8 mouse cellular contexts compared by ENCODE assay signal in the genomic region with DNA sequence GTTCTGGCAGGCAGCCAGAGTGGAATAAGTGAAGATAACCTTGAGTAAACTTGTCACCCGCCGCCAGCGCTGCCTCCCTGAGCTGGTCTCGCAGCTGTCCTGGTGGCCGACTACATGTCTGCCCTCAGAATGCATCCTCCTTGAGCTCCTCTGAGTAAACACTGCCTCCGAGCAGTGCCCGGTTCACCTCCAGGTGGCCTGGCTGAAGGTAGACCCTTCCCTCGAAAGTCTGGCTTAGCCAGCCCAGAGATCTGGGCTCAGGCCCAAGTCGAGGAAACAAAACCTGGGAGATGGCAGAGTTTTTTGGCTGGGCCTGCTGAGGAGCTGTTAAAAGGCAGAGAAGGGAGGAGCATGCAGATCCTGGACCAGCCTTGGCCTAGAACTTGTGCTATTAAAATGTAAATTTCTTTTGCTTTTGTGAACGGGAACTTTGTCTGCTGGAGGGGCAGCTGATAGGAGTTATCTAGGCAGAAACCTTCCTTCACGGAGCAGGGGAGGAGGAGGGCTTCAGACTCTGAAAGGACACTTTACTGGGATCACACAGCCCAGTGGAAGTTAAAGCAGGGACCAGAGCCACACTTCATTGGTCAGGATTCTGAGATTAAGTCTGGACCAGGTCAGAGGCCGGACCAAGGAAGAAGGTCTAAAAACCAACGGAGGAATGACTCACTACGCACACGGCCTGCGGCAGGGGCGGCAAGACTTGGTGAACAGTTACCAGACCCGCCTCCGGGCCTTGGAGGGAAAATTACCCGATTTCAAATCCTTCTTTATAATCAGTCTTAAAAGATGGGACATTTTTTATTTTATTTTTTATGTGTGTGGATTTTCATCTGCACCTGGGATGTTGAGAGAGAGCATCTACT. TPM values are rescaled to one million over a fixed set of nuclear protein-coding genes. Genes with fewer than 3 reads are reported as not detected.
A peak's percentile ranks its signal among the peaks of the same experiment; 100 is the strongest.
DNase-seq lines count a peak whose midpoint lies in the region; ATAC-seq and TF ChIP-seq lines count a peak whose summit lies in the region.

No protein-coding gene starts in this region.

- peak overlapping the region; percentile 93 for H3K9ac ChIP-seq in limb, embryonic 14.5 days (ENCODE audit: low read depth, low read length, severe bottlenecking)
- no peak overlapping the region for H3K9ac ChIP-seq in midbrain, postnatal 0 days (replicated peaks; ENCODE audit: low read length, poor library complexity, severe bottlenecking)
- H3K9ac ChIP-seq in stomach, postnatal 0 days (ENCODE audit: low read length): peak overlapping the region; percentile 86

- under 1% methylated on average over 20 of the region's 20 CpGs for WGBS in limb, embryonic 14.5 days
- 13% methylated on average over 20 of the region's 20 CpGs for WGBS in midbrain, postnatal 0 days
- 11% methylated on average over 20 of the region's 20 CpGs for WGBS in stomach, postnatal 0 days

- TF ChIP-seq POLR2A in limb, embryonic 14.5 days (IDR thresholded peaks at IDR 0.05; ENCODE audit: borderline replicate concordance, extremely low read depth, insufficient read depth, insufficient read length): no peak

- intact Hi-C loops in heart, postnatal 25 days (cut with DNase I): loop anchor here (1.0 kb wide), 1 partner anchor 20 kb away; no protein-coding TSS in a partner anchor
- intact Hi-C loops in heart, postnatal 36 days (cut with DNase I): no loop called here

- peaks cover 42% of the 10 kb centered on the region for H3K4me1 ChIP-seq in erythroblast, embryonic 14.5 days (ENCODE audit: control insufficient read depth)
- peaks cover 41% of the 10 kb centered on the region for H3K4me1 ChIP-seq in limb, embryonic 14.5 days (ENCODE audit: control insufficient read depth, insufficient read depth, low read length)
- H3K4me1 ChIP-seq in midbrain, postnatal 0 days (ENCODE audit: insufficient read depth, low read length): peaks cover 7% of the 10 kb centered on the region; the same call in 1 of the 2 replicates
- peaks cover 22% of the 10 kb centered on the region; the same call in 1 of the 2 replicates for H3K4me1 ChIP-seq in stomach, postnatal 0 days (replicated peaks; ENCODE audit: control insufficient read depth, insufficient read depth)

- H3K4me2 ChIP-seq in limb, embryonic 14.5 days (replicated peaks; ENCODE audit: low read depth, low read length, severe bottlenecking): peak overlapping the region; percentile 82
- peak overlapping the region; percentile 100 for H3K4me2 ChIP-seq in midbrain, postnatal 0 days (ENCODE audit: low read depth, low read length, poor library complexity, severe bottlenecking)
- H3K4me2 ChIP-seq in stomach, postnatal 0 days (replicated peaks; ENCODE audit: low read depth): peak overlapping the region; percentile 96

- peaks cover 26% of the 10 kb centered on the region for H3K36me3 ChIP-seq in erythroblast, embryonic 14.5 days (ENCODE audit: control insufficient read depth)
- peaks cover 27% of the 10 kb centered on the region for H3K36me3 ChIP-seq in limb, embryonic 14.5 days (ENCODE audit: control insufficient read depth, insufficient read depth, low read length)
- no peaks in the 10 kb centered on the region for H3K36me3 ChIP-seq in midbrain, postnatal 0 days (ENCODE audit: insufficient read depth, low read length)
- no peaks in the 10 kb centered on the region for H3K36me3 ChIP-seq in stomach, postnatal 0 days (ENCODE audit: control insufficient read depth, insufficient read depth, low read length)

- TF ChIP-seq EP300 in stomach, postnatal 0 days (optimal IDR thresholded peaks at IDR 0.05): no peak

- H3K4me3 ChIP-seq in erythroblast, embryonic 14.5 days (replicated peaks): peak overlapping the region; percentile 68
- H3K4me3 ChIP-seq in limb, embryonic 14.5 days (replicated peaks; ENCODE audit: low read length): peak overlapping the region; percentile 83
- peak overlapping the region; percentile 57; the same call in 1 of the 2 replicates for H3K4me3 ChIP-seq in midbrain, postnatal 0 days (ENCODE audit: low read depth, low read length)
- peak overlapping the region; percentile 76 for H3K4me3 ChIP-seq in stomach, postnatal 0 days (ENCODE audit: low read depth, low read length)

- DNase-seq in heart, adult 11 months: peak; percentile 92
- DNase-seq in heart, postnatal 25 days (ENCODE audit: low spot score): no peak
- DNase-seq in ZHBTc4 (ENCODE audit: low read depth, low spot score): peak; percentile 89
- DNase-seq in heart, postnatal 36 days: peak; percentile 33 to 37
- peak; percentile 73 for DNase-seq in limb, embryonic 14.5 days (ENCODE audit: low spot score)
- DNase-seq in midbrain, postnatal 0 days (ENCODE audit: low spot score): peak; percentile 76
- peak; percentile 65 for DNase-seq in stomach, postnatal 0 days (ENCODE audit: low spot score)

- no peaks in the 10 kb centered on the region; the same call in 1 of the 2 replicates for H3K27me3 ChIP-seq in erythroblast, embryonic 14.5 days (ENCODE audit: control insufficient read depth)
- H3K27me3 ChIP-seq in limb, embryonic 14.5 days (ENCODE audit: control insufficient read depth, insufficient read depth, low read length): no peaks in the 10 kb centered on the region
- H3K27me3 ChIP-seq in midbrain, postnatal 0 days (ENCODE audit: insufficient read depth, low read length): peaks cover 22% of the 10 kb centered on the region
- no peaks in the 10 kb centered on the region for H3K27me3 ChIP-seq in stomach, postnatal 0 days (ENCODE audit: control insufficient read depth, insufficient read depth, low read length)

- 0 out of 2 replicates have a peak, but pooled peaks have one; percentile 5 for ATAC-seq in limb, embryonic 14.5 days (ENCODE audit: low FRiP score, low read depth)
- ATAC-seq in midbrain, postnatal 0 days (ENCODE audit: low FRiP score): no peak
- ATAC-seq in stomach, postnatal 0 days (ENCODE audit: low FRiP score, low TSS enrichment): 0 out of 2 replicates have a peak, but pooled peaks have one; percentile 17

- H3K9me3 ChIP-seq in erythroblast, embryonic 14.5 days (ENCODE audit: control insufficient read depth, low read length): no peaks in the 10 kb centered on the region
- H3K9me3 ChIP-seq in limb, embryonic 14.5 days (ENCODE audit: control insufficient read depth, low read length): no peaks in the 10 kb centered on the region
- H3K9me3 ChIP-seq in midbrain, postnatal 0 days (ENCODE audit: low read length): no peaks in the 10 kb centered on the region
- no peaks in the 10 kb centered on the region for H3K9me3 ChIP-seq in stomach, postnatal 0 days (ENCODE audit: control insufficient read depth, low read length)

- no peak for TF ChIP-seq CTCF in midbrain, postnatal 0 days (IDR thresholded peaks at IDR 0.05)
- peak; percentile 25 for TF ChIP-seq CTCF in stomach, postnatal 0 days (IDR thresholded peaks at IDR 0.05; ENCODE audit: low read depth)

- H3K27ac ChIP-seq in limb, embryonic 14.5 days (replicated peaks; ENCODE audit: low read depth, low read length): peak overlapping the region; percentile 93
- H3K27ac ChIP-seq in midbrain, postnatal 0 days (ENCODE audit: low read depth, low read length): 0 out of 2 replicates have a peak overlapping the region, but pooled peaks have one; percentile 2
- H3K27ac ChIP-seq in stomach, postnatal 0 days (replicated peaks): peak overlapping the region; percentile 89

RNA-seq across cellular contexts. Expression of a gene that starts 2.3 kb away (rescaled TPM):
- total RNA-seq in heart, postnatal 25 days (2021): under 1 TPM; 0.75 to 0.95 TPM
- 0.04 and 0.09 TPM in 2 replicates for polyA plus RNA-seq in erythroblast, embryonic 14.5 days (2012)
- under 1 TPM; 0.51 to 0.72 TPM for total RNA-seq in heart, postnatal 36 days (2021)
- 57.2 and 82.2 TPM in 2 replicates for polyA plus RNA-seq in limb, embryonic 14.5 days (2012; rRNA removed)
- 64.9 and 71.7 TPM in 2 replicates for polyA plus RNA-seq in limb, embryonic 14.5 days (2014; fragmentation: Nextera tagmentation; extraction: Ambion mirVana)
- 8.6 and 10.8 TPM in 2 replicates for total RNA-seq in midbrain, postnatal 0 days (2014; rRNA removed)
- 6.9 and 8.2 TPM in 2 replicates for polyA plus RNA-seq in midbrain, postnatal 0 days (2015; fragmentation: Nextera tagmentation; extraction: Ambion mirVana)
- polyA plus RNA-seq in stomach, postnatal 0 days (2015; fragmentation: Nextera tagmentation; extraction: Ambion mirVana): 11.9 and 13.3 TPM in 2 replicates

RNA-seq across cellular contexts. Expression of a gene that starts 15.7 kb away (rescaled TPM):
- total RNA-seq in heart, postnatal 25 days (2021): under 1 TPM; 0.57 to 0.89 TPM
- polyA plus RNA-seq in erythroblast, embryonic 14.5 days (2012): 0.04 TPM in 1 of 2 replicates, not detected in the other
- total RNA-seq in heart, postnatal 36 days (2021): 1 to 10 TPM in 1 of 2 experiments, under 1 TPM in 1; 0.65 to 1.1 TPM
- 2.6 and 3.2 TPM in 2 replicates for polyA plus RNA-seq in limb, embryonic 14.5 days (2012; rRNA removed)
- 5.2 and 7.0 TPM in 2 replicates for polyA plus RNA-seq in limb, embryonic 14.5 days (2014; fragmentation: Nextera tagmentation; extraction: Ambion mirVana)
- 0.94 and 0.99 TPM in 2 replicates for total RNA-seq in midbrain, postnatal 0 days (2014; rRNA removed)
- polyA plus RNA-seq in midbrain, postnatal 0 days (2015; fragmentation: Nextera tagmentation; extraction: Ambion mirVana): 2.8 and 2.9 TPM in 2 replicates
- 2.4 and 2.7 TPM in 2 replicates for polyA plus RNA-seq in stomach, postnatal 0 days (2015; fragmentation: Nextera tagmentation; extraction: Ambion mirVana)

RNA-seq across cellular contexts. Expression of a gene that starts 20.9 kb away (rescaled TPM):
- total RNA-seq in heart, postnatal 25 days (2021): 100 to 1,000 TPM; 124 to 125 TPM
- 8.9 and 10.3 TPM in 2 replicates for polyA plus RNA-seq in erythroblast, embryonic 14.5 days (2012)
- 100 to 1,000 TPM; 114 to 123 TPM for total RNA-seq in heart, postnatal 36 days (2021)
- polyA plus RNA-seq in limb, embryonic 14.5 days (2012; rRNA removed): 106 and 120 TPM in 2 replicates
- polyA plus RNA-seq in limb, embryonic 14.5 days (2014; fragmentation: Nextera tagmentation; extraction: Ambion mirVana): 167 and 171 TPM in 2 replicates
- 115 and 137 TPM in 2 replicates for total RNA-seq in midbrain, postnatal 0 days (2014; rRNA removed)
- polyA plus RNA-seq in midbrain, postnatal 0 days (2015; fragmentation: Nextera tagmentation; extraction: Ambion mirVana): 149 and 155 TPM in 2 replicates
- polyA plus RNA-seq in stomach, postnatal 0 days (2015; fragmentation: Nextera tagmentation; extraction: Ambion mirVana): 221 and 227 TPM in 2 replicates

RNA-seq across cellular contexts. Expression of a gene that starts 44.9 kb away (rescaled TPM):
- not detected for total RNA-seq in heart, postnatal 25 days (2021)
- 0.02 and 0.03 TPM in 2 replicates for polyA plus RNA-seq in erythroblast, embryonic 14.5 days (2012)
- not detected for total RNA-seq in heart, postnatal 36 days (2021)
- 0.15 and 0.27 TPM in 2 replicates for polyA plus RNA-seq in limb, embryonic 14.5 days (2012; rRNA removed)
- polyA plus RNA-seq in limb, embryonic 14.5 days (2014; fragmentation: Nextera tagmentation; extraction: Ambion mirVana): 0.23 and 0.26 TPM in 2 replicates
- total RNA-seq in midbrain, postnatal 0 days (2014; rRNA removed): not detected in 2 replicates
- polyA plus RNA-seq in midbrain, postnatal 0 days (2015; fragmentation: Nextera tagmentation; extraction: Ambion mirVana): 0.07 TPM in 1 of 2 replicates, not detected in the other
- 0.10 and 0.17 TPM in 2 replicates for polyA plus RNA-seq in stomach, postnatal 0 days (2015; fragmentation: Nextera tagmentation; extraction: Ambion mirVana)

Comparison
In these comparisons a context has a peak if more than half of its experiments do, and no peak if none do; other contexts are left out.
1. H3K27ac ChIP-seq: peak in every context shown above with its lines; median percentile 93 in limb, embryonic 14.5 days; 89 in stomach, postnatal 0 days; 2 in midbrain, postnatal 0 days.